Mouse (Mus musculus): ENCODE results near the gene Creb3. TPM values are rescaled to one million over a fixed set of nuclear protein-coding genes. Genes with fewer than 3 reads are reported as not detected.
A peak's percentile ranks its signal among the peaks of the same experiment; 100 is the strongest.

Gene Creb3
- polyA plus RNA-seq, 1 experiment, result 95.1 TPM

DNA sequence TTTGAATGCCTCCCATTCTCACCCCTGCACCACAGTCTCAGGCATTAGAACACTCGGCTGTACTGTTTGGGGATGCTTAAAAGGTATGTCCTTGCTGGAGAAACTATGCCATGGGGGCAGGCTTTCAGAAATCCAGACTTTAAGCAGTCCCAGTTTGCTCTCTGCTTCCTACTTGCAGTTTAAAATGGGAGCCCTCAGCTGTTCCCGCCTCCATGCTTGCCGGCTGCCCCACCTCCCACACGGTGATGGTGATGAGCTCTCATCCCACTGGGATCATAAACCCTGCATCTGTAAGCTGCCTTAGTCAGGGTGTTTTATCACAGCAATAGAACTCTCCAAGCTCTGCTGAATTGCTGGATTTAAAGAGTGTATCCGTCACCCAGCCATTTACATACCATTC lies 9.7 kb upstream of the Creb3 start:
- H3K4me1 ChIP-seq (ENCODE audit: control insufficient read depth, insufficient read depth, low read length), result no peaks in the 10 kb centered on the region; the same call in 1 of the 2 replicates
- 97% methylated on average over 5 of the region's 5 CpGs for WGBS

DNA sequence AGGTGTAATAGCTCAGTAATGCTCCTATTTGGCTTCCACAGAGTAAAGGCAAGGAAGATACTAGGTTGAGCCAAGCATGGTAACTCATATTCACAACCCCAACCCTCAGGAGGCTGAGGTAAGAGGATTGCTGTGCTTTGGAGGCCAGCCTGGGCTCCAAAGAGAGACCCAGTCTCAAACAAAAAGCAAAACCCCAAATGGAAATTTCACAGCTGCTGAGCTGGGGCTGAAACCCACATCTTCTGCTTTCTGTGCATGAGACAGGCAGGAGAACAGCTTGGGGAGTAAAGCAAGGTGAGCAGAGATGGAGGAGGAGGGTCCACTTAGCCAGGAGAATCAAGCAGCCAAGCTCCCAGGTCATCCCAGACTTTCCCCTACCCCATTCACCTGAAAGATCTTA lies 8.2 kb upstream of the Creb3 start:
- TF ChIP-seq POLR2A (IDR thresholded peaks at IDR 0.05; ENCODE audit: borderline replicate concordance, extremely low read depth, low read depth, low read length) (no peak), CTCF (IDR thresholded peaks at IDR 0.05; ENCODE audit: insufficient read depth, low read length) (no peak)
- Histone ChIP-seq H3K4me3 (replicated peaks; ENCODE audit: extremely low read depth, low read depth, low read length) (no peak overlapping the region), H3K4me1 (ENCODE audit: control insufficient read depth, insufficient read depth, low read length) (peaks cover 10% of the 10 kb centered on the region)
- DNase-seq, result no peak

More for the DNA sequence above, 9.7 kb upstream of the Creb3 start:
- H3K4me3 ChIP-seq (replicated peaks; ENCODE audit: extremely low read depth, low read depth, low read length), result no peak overlapping the region
- DNase-seq, result no peak
- no peak for TF ChIP-seq CTCF (IDR thresholded peaks at IDR 0.05; ENCODE audit: insufficient read depth, low read length)
- no peak for TF ChIP-seq POLR2A (IDR thresholded peaks at IDR 0.05; ENCODE audit: borderline replicate concordance, extremely low read depth, low read depth, low read length)

DNA sequence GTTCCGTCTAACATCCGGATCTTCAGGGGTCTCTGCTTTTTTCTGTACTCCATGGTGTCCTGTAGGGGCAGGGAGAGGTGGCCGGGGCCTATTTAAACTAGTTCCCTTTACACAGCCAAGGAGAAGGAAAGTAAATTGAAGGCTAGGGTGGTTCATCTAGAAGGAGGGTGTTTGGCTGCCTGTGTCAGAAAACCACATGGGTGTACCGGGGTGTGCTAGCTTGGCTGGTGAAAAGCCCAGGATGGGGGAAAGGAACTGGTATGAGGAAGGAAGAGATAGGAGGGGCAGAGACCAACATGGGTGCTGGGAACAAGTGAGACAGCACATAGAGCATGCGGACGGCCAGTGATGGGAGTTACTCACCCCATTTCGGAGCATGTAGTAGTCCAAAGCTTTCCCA lies 6.2 kb upstream of the Creb3 start:
- DNase-seq, result no peak
- Histone ChIP-seq H3K4me1 (ENCODE audit: control insufficient read depth, insufficient read depth, low read length) (peaks cover 18% of the 10 kb centered on the region), H3K4me3 (replicated peaks; ENCODE audit: extremely low read depth, low read depth, low read length) (no peak overlapping the region)
- TF ChIP-seq CTCF (IDR thresholded peaks at IDR 0.05; ENCODE audit: insufficient read depth, low read length) (no peak), POLR2A (IDR thresholded peaks at IDR 0.05; ENCODE audit: borderline replicate concordance, extremely low read depth, low read depth, low read length) (no peak)
- WGBS, result 91% methylated on average over 7 of the region's 7 CpGs

DNA sequence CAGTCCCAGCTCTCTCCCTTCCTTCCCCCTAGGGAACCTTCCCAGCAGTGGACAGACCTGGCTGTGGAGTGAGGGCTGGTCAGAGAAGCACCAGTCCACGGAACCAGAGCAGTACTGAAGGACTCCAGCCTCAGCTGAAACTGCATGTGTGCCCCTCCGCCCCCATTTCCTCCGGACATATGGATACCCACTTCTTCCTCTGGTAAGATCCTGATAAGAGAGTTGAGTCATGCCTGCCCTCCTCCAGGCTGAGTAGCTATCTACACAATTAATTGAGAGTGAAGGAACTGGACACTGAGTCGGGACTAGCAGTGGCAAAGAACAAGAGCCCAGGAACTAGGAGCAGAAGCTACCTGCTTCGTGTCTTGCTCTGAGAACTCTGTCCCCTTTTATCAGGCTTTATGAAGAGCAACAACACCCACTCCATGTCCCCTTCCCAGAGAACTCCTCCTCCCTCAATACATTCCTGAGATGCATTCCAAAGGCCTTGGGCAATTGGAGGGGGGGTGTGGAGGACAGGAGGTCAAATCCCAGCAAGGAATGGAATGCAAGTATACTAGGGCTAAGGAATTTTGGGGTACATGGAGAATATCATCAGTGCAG lies 4.0 kb upstream of the Creb3 start:
- DNase-seq, result peak; percentile 56

DNA sequence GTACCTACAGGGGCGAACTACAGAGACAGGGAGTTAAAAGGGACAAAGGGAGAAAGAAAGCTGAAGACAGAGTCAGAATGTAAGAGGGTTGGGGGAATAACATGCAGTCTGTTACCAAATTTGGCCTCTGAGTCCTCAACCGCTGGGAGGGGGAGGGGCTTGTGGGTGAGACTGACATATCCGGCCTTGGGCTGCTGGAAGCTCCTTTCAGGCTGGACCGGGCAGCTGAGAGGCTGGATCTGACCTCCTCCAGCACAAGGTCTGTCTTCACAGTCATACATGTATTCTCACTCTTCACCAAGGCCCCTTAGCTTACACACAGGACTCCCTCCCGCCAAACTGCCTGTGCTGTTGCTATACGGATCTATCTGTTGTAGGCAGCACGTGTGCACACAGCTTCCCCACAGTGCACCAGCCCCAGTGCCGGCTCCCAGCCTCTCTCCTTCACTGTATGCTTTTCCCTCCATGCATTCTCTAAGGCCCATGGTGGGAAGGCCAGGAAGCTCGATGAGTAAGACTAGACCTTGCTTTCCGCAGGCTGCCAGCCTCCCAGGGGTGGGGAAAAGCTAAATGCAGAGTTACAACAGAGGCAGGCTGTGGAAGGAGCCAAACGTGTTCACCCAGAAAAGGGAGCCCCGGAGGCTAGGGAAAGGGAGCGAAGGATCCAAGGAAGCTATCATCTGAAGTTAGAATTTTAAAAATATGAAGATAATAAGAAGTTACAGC lies 3.3 kb upstream of the Creb3 start:
- TF ChIP-seq POLR2A (IDR thresholded peaks at IDR 0.05; ENCODE audit: borderline replicate concordance, extremely low read depth, low read depth, low read length) (peak; percentile 78; the same call in 1 of the 2 replicates), CTCF (IDR thresholded peaks at IDR 0.05; ENCODE audit: insufficient read depth, low read length) (no peak)
- Histone ChIP-seq H3K4me1 (ENCODE audit: control insufficient read depth, insufficient read depth, low read length) (peaks cover 26% of the 10 kb centered on the region), H3K4me3 (replicated peaks; ENCODE audit: extremely low read depth, low read depth, low read length) (peak overlapping the region; percentile 47)
- WGBS, result 10% methylated on average over 13 of the region's 13 CpGs
- no peak for DNase-seq

More for the DNA sequence above, 4.0 kb upstream of the Creb3 start:
- Histone ChIP-seq H3K4me3 (replicated peaks; ENCODE audit: extremely low read depth, low read depth, low read length) (peak overlapping the region; percentile 23), H3K4me1 (ENCODE audit: control insufficient read depth, insufficient read depth, low read length) (peaks cover 19% of the 10 kb centered on the region)
- 4% methylated on average over 5 of the region's 5 CpGs for WGBS
- TF ChIP-seq POLR2A (IDR thresholded peaks at IDR 0.05; ENCODE audit: borderline replicate concordance, extremely low read depth, low read depth, low read length) (no peak), CTCF (IDR thresholded peaks at IDR 0.05; ENCODE audit: insufficient read depth, low read length) (no peak)

DNA sequence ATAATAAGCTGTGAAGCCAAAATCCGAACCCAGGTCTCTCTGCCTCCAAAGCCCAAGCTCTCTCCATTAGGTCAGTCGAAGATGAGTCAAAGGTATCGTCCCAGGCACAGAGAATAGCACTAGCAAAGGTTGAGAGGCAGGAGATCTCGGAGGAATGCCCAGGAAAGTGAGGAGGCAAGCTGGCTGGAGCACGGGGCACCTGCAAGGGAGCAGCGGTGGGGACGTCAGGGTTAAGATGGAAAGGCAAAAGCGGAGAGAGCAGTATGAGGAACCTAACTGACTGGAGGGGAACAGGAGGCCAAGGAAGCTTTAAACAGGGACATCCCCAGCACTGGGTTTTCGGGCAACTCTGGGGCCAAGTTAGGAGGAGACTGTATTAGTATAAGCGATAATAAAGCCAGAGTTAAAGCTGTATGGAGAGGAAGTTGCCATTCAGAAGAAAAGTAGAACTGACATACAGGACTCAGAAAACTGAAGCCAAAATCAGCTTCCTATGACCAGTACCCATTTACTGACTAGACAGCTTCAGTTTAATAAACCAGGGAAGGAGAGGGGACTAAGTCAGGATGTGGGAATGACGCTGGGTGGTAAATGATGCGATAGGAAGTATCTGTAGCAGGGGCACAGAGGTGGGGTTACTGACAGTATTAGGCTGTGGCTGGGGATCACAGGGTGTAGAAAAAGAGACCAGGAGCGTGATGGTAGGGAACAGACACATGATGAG lies 2.5 kb upstream of the Creb3 start:
- peak overlapping the region; percentile 33 for H3K4me3 ChIP-seq (replicated peaks; ENCODE audit: extremely low read depth, low read depth, low read length)
- 35% methylated on average over 13 of the region's 13 CpGs for WGBS
- TF ChIP-seq CTCF (IDR thresholded peaks at IDR 0.05; ENCODE audit: insufficient read depth, low read length) (no peak), POLR2A (IDR thresholded peaks at IDR 0.05; ENCODE audit: borderline replicate concordance, extremely low read depth, low read depth, low read length) (no peak)
- DNase-seq, result no peak
- H3K4me1 ChIP-seq (ENCODE audit: control insufficient read depth, insufficient read depth, low read length), result peaks cover 30% of the 10 kb centered on the region

DNA sequence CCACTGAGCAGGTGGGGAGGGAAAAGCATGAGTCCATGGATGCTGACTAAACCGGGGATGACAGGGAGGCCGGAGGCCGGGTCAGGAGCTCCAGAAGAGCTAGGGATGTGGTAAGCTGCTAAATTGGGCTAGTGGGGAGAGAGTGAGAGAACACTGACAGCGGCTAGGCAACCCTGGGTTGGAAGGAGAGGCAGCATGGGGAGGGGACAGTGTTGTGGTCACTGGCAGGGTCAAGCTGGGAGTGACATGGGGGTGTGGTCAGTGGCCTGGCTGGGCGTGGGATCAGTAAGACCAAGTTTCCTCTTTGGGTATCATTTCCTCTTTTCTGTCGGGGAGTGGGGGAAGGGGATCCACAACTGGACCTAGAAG lies 1.9 kb upstream of the Creb3 start:
- DNase-seq, result peak; percentile 50
- H3K4me1 ChIP-seq (ENCODE audit: control insufficient read depth, insufficient read depth, low read length), result peaks cover 30% of the 10 kb centered on the region
- peak overlapping the region; percentile 33 for H3K4me3 ChIP-seq (replicated peaks; ENCODE audit: extremely low read depth, low read depth, low read length)
- TF ChIP-seq CTCF (IDR thresholded peaks at IDR 0.05; ENCODE audit: insufficient read depth, low read length) (no peak), POLR2A (IDR thresholded peaks at IDR 0.05; ENCODE audit: borderline replicate concordance, extremely low read depth, low read depth, low read length) (peak; percentile 34; the same call in 1 of the 2 replicates)
- WGBS, result 6% methylated on average over 6 of the region's 6 CpGs

DNA sequence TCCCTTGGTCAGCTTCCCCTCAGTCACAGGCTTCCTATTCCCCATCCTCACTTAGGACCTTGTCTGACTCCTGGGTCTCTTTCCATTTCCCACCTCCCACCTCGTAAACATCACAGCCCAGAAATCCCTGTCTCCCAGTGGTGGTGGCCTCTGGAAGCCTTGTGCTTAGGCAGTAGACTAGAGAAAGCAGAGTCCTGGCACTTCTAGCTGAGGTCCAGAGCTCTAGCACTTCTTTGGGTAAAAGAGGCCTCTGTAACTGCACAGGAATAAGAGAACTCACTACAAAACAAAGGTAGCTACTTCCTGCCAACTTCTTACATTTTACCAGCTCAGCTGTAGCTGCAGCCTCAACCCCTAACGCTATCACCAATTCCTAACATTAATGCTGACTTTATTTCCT lies 1.2 kb upstream of the Creb3 start:
- WGBS, result 2% methylated on average over 2 of the region's 2 CpGs
- Histone ChIP-seq H3K4me3 (replicated peaks; ENCODE audit: extremely low read depth, low read depth, low read length) (peak overlapping the region; percentile 22), H3K4me1 (ENCODE audit: control insufficient read depth, insufficient read depth, low read length) (peaks cover 30% of the 10 kb centered on the region)
- no peak for DNase-seq
- TF ChIP-seq CTCF (IDR thresholded peaks at IDR 0.05; ENCODE audit: insufficient read depth, low read length), result no peak
- TF ChIP-seq POLR2A (IDR thresholded peaks at IDR 0.05; ENCODE audit: borderline replicate concordance, extremely low read depth, low read depth, low read length), result no peak

DNA sequence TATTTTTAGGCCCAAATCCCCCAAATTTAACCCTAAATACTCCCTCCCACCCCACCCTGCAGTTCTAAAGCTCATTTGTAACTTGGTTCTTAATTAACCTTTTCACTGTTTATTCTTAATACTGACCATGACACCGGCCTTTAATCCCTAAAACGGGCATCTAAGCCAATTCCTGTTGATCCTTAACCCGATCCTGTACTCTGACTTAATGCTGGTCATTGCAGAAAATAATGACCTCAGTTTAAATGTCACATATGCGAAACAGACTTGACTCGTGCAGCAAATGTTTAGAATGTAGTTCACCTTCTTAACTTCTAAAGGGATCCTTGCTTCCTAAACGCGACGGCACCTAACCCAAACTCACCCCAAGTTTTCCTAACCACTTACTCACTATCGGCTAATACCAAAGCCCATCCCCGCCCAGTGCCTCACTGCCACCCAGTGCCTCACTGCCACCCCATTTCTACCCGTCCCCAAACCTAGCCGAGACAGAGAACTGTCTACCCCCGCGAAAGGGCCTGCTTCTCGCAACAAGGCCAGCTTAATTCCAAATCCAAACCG lies 616 bp upstream of the Creb3 start:
- H3K4me1 ChIP-seq (ENCODE audit: control insufficient read depth, insufficient read depth, low read length), result peaks cover 30% of the 10 kb centered on the region
- TF ChIP-seq CTCF (IDR thresholded peaks at IDR 0.05; ENCODE audit: insufficient read depth, low read length), result no peak
- TF ChIP-seq POLR2A (IDR thresholded peaks at IDR 0.05; ENCODE audit: borderline replicate concordance, extremely low read depth, low read depth, low read length), result no peak
- H3K4me3 ChIP-seq (replicated peaks; ENCODE audit: extremely low read depth, low read depth, low read length), result peak overlapping the region; percentile 91
- DNase-seq, result no peak
- whole genome bisulfite sequencing, result under 1% methylated on average over 16 of the region's 16 CpGs
